8 mouse cellular contexts compared by ENCODE assay signal in genomic region chr9:62341701-62342440, GRCm38 (mm10). TPM values are rescaled to one million over a fixed set of nuclear protein-coding genes. Genes with fewer than 3 reads are reported as not detected.
DNase-seq lines count a peak whose midpoint lies in the region; ATAC-seq and TF ChIP-seq lines count a peak whose summit lies in the region.

No protein-coding gene starts in this region.

- ATAC-seq in forebrain, embryonic 16.5 days = peak; percentile 6; the same call in 1 of the 2 replicates
- ATAC-seq in kidney, embryonic 16.5 days (ENCODE audit: low FRiP score, low TSS enrichment) = no peak
- ATAC-seq in midbrain, embryonic 12.5 days (ENCODE audit: low FRiP score, low read depth) = peak; percentile 14; the same call in 1 of the 2 replicates
- ATAC-seq in stomach, embryonic 14.5 days (ENCODE audit: insufficient number of reproducible peaks, insufficient read depth, low FRiP score, low read depth) = no peak

- under 1% methylated on average over 52 of the region's 54 CpGs for WGBS in lung, adult 2 months
- under 1% methylated on average over 52 of the region's 54 CpGs for WGBS in forebrain, embryonic 16.5 days
- WGBS in kidney, embryonic 16.5 days = under 1% methylated on average over 53 of the region's 54 CpGs
- under 1% methylated on average over 52 of the region's 54 CpGs for whole genome bisulfite sequencing in midbrain, embryonic 12.5 days
- under 1% methylated on average over 53 of the region's 54 CpGs for WGBS in stomach, embryonic 14.5 days

- 0 out of 2 replicates have a peak, but pooled peaks have one; percentile 6 for TF ChIP-seq POLR2A in lung, adult 2 months (IDR thresholded peaks at IDR 0.05; ENCODE audit: borderline replicate concordance, extremely low read depth, low read depth, low read length)

- H3K9me3 ChIP-seq in forebrain, embryonic 16.5 days (ENCODE audit: control insufficient read depth, low read length) = no peaks in the 10 kb centered on the region
- no peaks in the 10 kb centered on the region for H3K9me3 ChIP-seq in kidney, embryonic 16.5 days (ENCODE audit: low read length)
- H3K9me3 ChIP-seq in midbrain, embryonic 12.5 days = no peaks in the 10 kb centered on the region
- H3K9me3 ChIP-seq in stomach, embryonic 14.5 days (ENCODE audit: control insufficient read depth, low read depth, low read length) = no peaks in the 10 kb centered on the region

- no peaks in the 10 kb centered on the region for H3K27me3 ChIP-seq in forebrain, embryonic 16.5 days (replicated peaks; ENCODE audit: control insufficient read depth, insufficient read depth, low read length)
- H3K27me3 ChIP-seq in kidney, embryonic 16.5 days (ENCODE audit: insufficient read depth, low read length) = no peaks in the 10 kb centered on the region
- H3K27me3 ChIP-seq in midbrain, embryonic 12.5 days = no peaks in the 10 kb centered on the region
- H3K27me3 ChIP-seq in stomach, embryonic 14.5 days (ENCODE audit: control insufficient read depth, insufficient read depth, low read length) = no peaks in the 10 kb centered on the region

- peak overlapping the region; percentile 95 for H3K27ac ChIP-seq in forebrain, embryonic 16.5 days (ENCODE audit: low read length)
- H3K27ac ChIP-seq in kidney, embryonic 16.5 days (ENCODE audit: low read length) = peak overlapping the region; percentile 100
- H3K27ac ChIP-seq in midbrain, embryonic 12.5 days (replicated peaks) = peak overlapping the region; percentile 99
- H3K27ac ChIP-seq in stomach, embryonic 14.5 days (ENCODE audit: low read length) = peak overlapping the region; percentile 98

- peak overlapping the region; percentile 72 for H3K4me2 ChIP-seq in forebrain, embryonic 16.5 days (ENCODE audit: low read length)
- peak overlapping the region; percentile 76 for H3K4me2 ChIP-seq in kidney, embryonic 16.5 days (replicated peaks; ENCODE audit: low read depth, low read length)
- H3K4me2 ChIP-seq in midbrain, embryonic 12.5 days (replicated peaks) = peak overlapping the region; percentile 84
- peak overlapping the region; percentile 76 for H3K4me2 ChIP-seq in stomach, embryonic 14.5 days (replicated peaks; ENCODE audit: low read depth, low read length)

- H3K36me3 ChIP-seq in forebrain, embryonic 16.5 days (ENCODE audit: control insufficient read depth, insufficient read depth) = no peaks in the 10 kb centered on the region
- no peaks in the 10 kb centered on the region for H3K36me3 ChIP-seq in kidney, embryonic 16.5 days (ENCODE audit: insufficient read depth, low read length)
- no peaks in the 10 kb centered on the region for H3K36me3 ChIP-seq in midbrain, embryonic 12.5 days
- no peaks in the 10 kb centered on the region for H3K36me3 ChIP-seq in stomach, embryonic 14.5 days (ENCODE audit: control insufficient read depth, insufficient read depth, low read length)

- peaks cover 13% of the 10 kb centered on the region for H3K4me1 ChIP-seq in lung, adult 2 months (ENCODE audit: control insufficient read depth, insufficient read depth, low read length)
- peaks cover 31% of the 10 kb centered on the region for H3K4me1 ChIP-seq in forebrain, embryonic 16.5 days (replicated peaks; ENCODE audit: control insufficient read depth, insufficient read depth, low read length)
- H3K4me1 ChIP-seq in kidney, embryonic 16.5 days (ENCODE audit: insufficient read depth, low read length) = peaks cover 24% of the 10 kb centered on the region
- peaks cover 35% of the 10 kb centered on the region for H3K4me1 ChIP-seq in midbrain, embryonic 12.5 days
- H3K4me1 ChIP-seq in stomach, embryonic 14.5 days (ENCODE audit: control insufficient read depth, insufficient read depth, low read length) = peaks cover 17% of the 10 kb centered on the region; the same call in 1 of the 2 replicates

- DNase-seq in lung, adult 2 months = peak; percentile 71
- DNase-seq in lung, postnatal 25 days (ENCODE audit: low spot score) = no peak
- peak; percentile 77 for DNase-seq in brain, adult 2 months (ENCODE audit: low read depth, low spot score)
- no peak for DNase-seq in layer of hippocampus, adult 9-11 months

- TF ChIP-seq CTCF in lung, adult 2 months (IDR thresholded peaks at IDR 0.05; ENCODE audit: insufficient read depth, low read length) = no peak

- peak overlapping the region; percentile 96 for H3K4me3 ChIP-seq in lung, adult 2 months (replicated peaks; ENCODE audit: extremely low read depth, low read depth, low read length)
- peak overlapping the region; percentile 95 for H3K4me3 ChIP-seq in forebrain, embryonic 16.5 days (replicated peaks; ENCODE audit: low read length)
- peak overlapping the region; percentile 68 for H3K4me3 ChIP-seq in kidney, embryonic 16.5 days (ENCODE audit: low read length)
- H3K4me3 ChIP-seq in midbrain, embryonic 12.5 days = peak overlapping the region; percentile 88
- H3K4me3 ChIP-seq in stomach, embryonic 14.5 days (ENCODE audit: low read depth, low read length) = peak overlapping the region; percentile 86

- peak overlapping the region; percentile 81 for H3K9ac ChIP-seq in forebrain, embryonic 16.5 days (replicated peaks; ENCODE audit: low read depth, low read length)
- H3K9ac ChIP-seq in kidney, embryonic 16.5 days (replicated peaks; ENCODE audit: low read length) = peak overlapping the region; percentile 99
- peak overlapping the region; percentile 94 for H3K9ac ChIP-seq in midbrain, embryonic 12.5 days (replicated peaks)
- H3K9ac ChIP-seq in stomach, embryonic 14.5 days (replicated peaks; ENCODE audit: low read depth, low read length) = peak overlapping the region; percentile 97

RNA-seq across cellular contexts. Expression of gene Anp32a, which starts 0.8 kb away (rescaled TPM):
- polyA plus RNA-seq in lung, adult 2 months (2012; rRNA removed) = 28.9 and 58.2 TPM in 2 replicates
- 166 and 186 TPM in 2 replicates for polyA plus RNA-seq in forebrain, embryonic 16.5 days (2015; fragmentation: Nextera tagmentation; extraction: Ambion mirVana)
- polyA plus RNA-seq in kidney, embryonic 16.5 days (2015; fragmentation: Nextera tagmentation; extraction: Ambion mirVana) = 196 and 238 TPM in 2 replicates
- 182 and 184 TPM in 2 replicates for polyA plus RNA-seq in midbrain, embryonic 12.5 days (2016; fragmentation: Nextera tagmentation; extraction: Ambion mirVana)
- polyA plus RNA-seq in stomach, embryonic 14.5 days (2014; fragmentation: Nextera tagmentation; extraction: Ambion mirVana) = 108 and 118 TPM in 2 replicates

RNA-seq across cellular contexts. Expression of gene Spesp1, which starts 59.9 kb away (rescaled TPM):
- polyA plus RNA-seq in lung, adult 2 months (2012; rRNA removed) = not detected in 2 replicates
- polyA plus RNA-seq in forebrain, embryonic 16.5 days (2015; fragmentation: Nextera tagmentation; extraction: Ambion mirVana) = not detected in 2 replicates
- not detected in 2 replicates for polyA plus RNA-seq in kidney, embryonic 16.5 days (2015; fragmentation: Nextera tagmentation; extraction: Ambion mirVana)
- not detected in 2 replicates for polyA plus RNA-seq in midbrain, embryonic 12.5 days (2016; fragmentation: Nextera tagmentation; extraction: Ambion mirVana)
- not detected in 2 replicates for polyA plus RNA-seq in stomach, embryonic 14.5 days (2014; fragmentation: Nextera tagmentation; extraction: Ambion mirVana)

Comparison
In these comparisons a context has a peak if more than half of its experiments do, and no peak if none do; other contexts are left out.
1. DNase-seq: peak in lung, adult 2 months (single experiment) and brain, adult 2 months (single experiment); none in lung, postnatal 25 days (single experiment) and layer of hippocampus, adult 9-11 months (single experiment).
2. ATAC-seq: peak in forebrain, embryonic 16.5 days (single experiment) and midbrain, embryonic 12.5 days (single experiment); none in kidney, embryonic 16.5 days (single experiment) and stomach, embryonic 14.5 days (single experiment).
3. Peak in every context shown above with its lines, with median percentiles within 50 percentile points of each other: H3K4me3 ChIP-seq, H3K27ac ChIP-seq, H3K4me2 ChIP-seq and H3K9ac ChIP-seq.